Mouse (Mus musculus) olfactory bulb, adult 2 months (tissue): ENCODE measurements around the gene Rel.

Source experiments
- CTCF ChIP-seq: fragments of 200-500 bp; IDR thresholded peaks from 2 replicates; pipeline ENCODE4 v1.5.1; 2012; ENCODE audit warnings: low read depth, mild to moderate bottlenecking, low read length, moderate library complexity; ENCODE audit not compliant: insufficient read depth
- POLR2A ChIP-seq: fragments of 200-500 bp; IDR thresholded peaks from 2 replicates; pipeline ENCODE4 v1.6.1; 2012; ENCODE audit warnings: mild to moderate bottlenecking, low read depth, low read length, moderate library complexity; ENCODE audit not compliant: insufficient read depth

- TF ChIP-seq CTCF (no peak), POLR2A (no peak)
These were observed 29.9 kb downstream of the Rel start for GRCm38 (mm10) chr11:23740895-23741294.
